In genomic region chr16:46086874-46087473, GRCm38 (mm10) we compare ENCODE assay signal across 21 mouse cellular contexts. TPM values are rescaled to one million over a fixed set of nuclear protein-coding genes. Genes with fewer than 3 reads are reported as not detected.
DNase-seq lines count a peak whose midpoint lies in the region; ATAC-seq and TF ChIP-seq lines count a peak whose summit lies in the region.
"Had no signal": no experiment of that assay in that cellular context is flagged by ENCODE, and none has a peak within 500 bp of the region (broad histone marks: within the 10 kb centered on the region; RNA-seq: fewer than 3 reads in every experiment).

No protein-coding gene starts in this region.

- H3K4me3 ChIP-seq in lung, adult 2 months (replicated peaks; ENCODE audit: extremely low read depth, low read depth, low read length), result no peak overlapping the region
- no peak overlapping the region for H3K4me3 ChIP-seq in embryonic facial prominence, embryonic 14.5 days (ENCODE audit: low read depth, low read length)
- H3K4me3 ChIP-seq: forebrain, embryonic 12.5 days; heart, adult 2 months; heart, embryonic 12.5 days; hindbrain, embryonic 10.5 days had no signal

- H3K27me3 ChIP-seq in Patski, result no peaks in the 10 kb centered on the region
- H3K27me3 ChIP-seq in embryonic facial prominence, embryonic 14.5 days (replicated peaks; ENCODE audit: control insufficient read depth, insufficient read depth, low read length), result no peaks in the 10 kb centered on the region
- H3K27me3 ChIP-seq: CH12.LX; forebrain, embryonic 12.5 days; heart, embryonic 12.5 days had no signal

- in situ Hi-C loops in Patski (cut with MboI; ENCODE audit: low pct_unique_long_range_greater_than_20kb), result no loop called here

- no peak overlapping the region for H3K9ac ChIP-seq in embryonic facial prominence, embryonic 14.5 days (ENCODE audit: low read depth, low read length)
- H3K9ac ChIP-seq: forebrain, embryonic 12.5 days; forebrain, postnatal 0 days; heart, embryonic 12.5 days; hindbrain, embryonic 14.5 days had no signal

- POLR2A ChIA-PET in Patski (lab: Charles Lee), result no interaction called here

- H3K4me1 ChIP-seq in lung, adult 2 months (ENCODE audit: control insufficient read depth, insufficient read depth, low read length), result no peaks in the 10 kb centered on the region
- no peaks in the 10 kb centered on the region for H3K4me1 ChIP-seq in embryonic facial prominence, embryonic 14.5 days (ENCODE audit: control insufficient read depth, insufficient read depth, low read length)
- H3K4me1 ChIP-seq: forebrain, embryonic 12.5 days; heart, embryonic 12.5 days; hindbrain, embryonic 10.5 days had no signal

- no peaks in the 10 kb centered on the region for H3K9me3 ChIP-seq in embryonic facial prominence, embryonic 14.5 days (ENCODE audit: control insufficient read depth, low read length)
- H3K9me3 ChIP-seq: hindbrain, embryonic 10.5 days had no signal

- 65% methylated on average over 5 of the region's 5 CpGs for WGBS in lung, adult 2 months
- WGBS in embryonic facial prominence, embryonic 14.5 days, result 59% methylated on average over 5 of the region's 5 CpGs

- DNase-seq in lung, adult 2 months, result peak; percentile 7
- DNase-seq in lung, adult 18-20 months, result no peak
- no peak for DNase-seq in Patski (ENCODE audit: low read depth, low spot score)
- peak; percentile 2 for DNase-seq in embryonic facial prominence, embryonic 14.5 days (ENCODE audit: low spot score)
- DNase-seq in lung, postnatal 36 days, result peak; percentile 7
- DNase-seq in cerebellum, adult 9-11 months, result no peak
- DNase-seq in thymus, postnatal 0 days (ENCODE audit: low spot score), result no peak
- DNase-seq: adrenal gland, postnatal 10 days; cerebellum, adult 11 months; cerebellum, adult 8-10 months; cerebellum, postnatal 25 days; forebrain, postnatal 0 days; gastrocnemius, postnatal 14 days; heart, adult 2 months had no signal

- H3K4me2 ChIP-seq in embryonic facial prominence, embryonic 14.5 days (ENCODE audit: low read depth, low read length), result no peak overlapping the region
- H3K4me2 ChIP-seq: forebrain, embryonic 12.5 days; heart, embryonic 12.5 days; hindbrain, embryonic 14.5 days had no signal

- TF ChIP-seq POLR2A in lung, adult 2 months (IDR thresholded peaks at IDR 0.05; ENCODE audit: borderline replicate concordance, extremely low read depth, low read depth, low read length), result no peak

- no peak overlapping the region for H3K27ac ChIP-seq in embryonic facial prominence, embryonic 14.5 days (replicated peaks; ENCODE audit: low read depth, low read length)
- H3K27ac ChIP-seq: forebrain, embryonic 12.5 days; heart, adult 2 months; hindbrain, embryonic 10.5 days; hindbrain, embryonic 14.5 days had no signal

- CTCF ChIA-PET in Patski (lab: Charles Lee), result interaction anchor here (1.8 kb wide), 1 partner anchor 18 kb away, joined by 5 read pairs; no protein-coding TSS in a partner anchor

- no peak for TF ChIP-seq CTCF in lung, adult 2 months (IDR thresholded peaks at IDR 0.05; ENCODE audit: insufficient read depth, low read length)
- no peak for TF ChIP-seq CTCF in Patski (IDR thresholded peaks at IDR 0.05)

- no peaks in the 10 kb centered on the region for H3K36me3 ChIP-seq in embryonic facial prominence, embryonic 14.5 days (ENCODE audit: control insufficient read depth, insufficient read depth, low read length)
- H3K36me3 ChIP-seq: forebrain, embryonic 12.5 days; heart, embryonic 12.5 days; hindbrain, embryonic 10.5 days had no signal

- ATAC-seq in Patski, result peak; percentile 31
- ATAC-seq in embryonic facial prominence, embryonic 14.5 days (ENCODE audit: low read depth), result no peak
- ATAC-seq: forebrain, postnatal 0 days had no signal

RNA-seq across cellular contexts. Expression of gene Cd96, which starts 33.1 kb away (rescaled TPM):
- polyA plus RNA-seq in lung, adult 2 months (2012; rRNA removed), result 0.55 and 0.78 TPM in 2 replicates
- polyA plus RNA-seq in Patski (2021), result 0.04 TPM
- 0.18 and 0.35 TPM in 2 replicates for polyA plus RNA-seq in embryonic facial prominence, embryonic 14.5 days (2014; fragmentation: Nextera tagmentation; extraction: Ambion mirVana)
- 60.4 and 61.5 TPM in 2 replicates for polyA plus RNA-seq in thymus, postnatal 0 days (2015; fragmentation: Nextera tagmentation; extraction: Ambion mirVana)
- polyA plus RNA-seq: cortical plate, adult 2 months; embryonic facial prominence, embryonic 11.5 days; forebrain, embryonic 12.5 days; forebrain, postnatal 0 days; heart, embryonic 12.5 days; hindbrain, embryonic 10.5 days; hindbrain, embryonic 14.5 days had no signal

Comparison
In these comparisons a context has a peak if more than half of its experiments do, and no peak if none do; other contexts are left out.
1. DNase-seq: peak in lung, adult 2 months (single experiment), embryonic facial prominence, embryonic 14.5 days (single experiment) and lung, postnatal 36 days (single experiment); none in lung, adult 18-20 months (0 of 2), Patski (single experiment), cerebellum, adult 9-11 months (single experiment) and thymus, postnatal 0 days (single experiment).
2. RNA of gene Cd96, which starts 33.1 kb away (polyA plus RNA-seq): 60.4 to 61.5 TPM in thymus, postnatal 0 days; 0.55 to 0.78 TPM in lung, adult 2 months, 0.18 to 0.35 TPM in embryonic facial prominence, embryonic 14.5 days and 0.04 TPM in Patski (single experiment); every median in the first group is over 10 times any median in the second.